ENCODE assay signal across 30 mouse cellular contexts in the genomic region with DNA sequence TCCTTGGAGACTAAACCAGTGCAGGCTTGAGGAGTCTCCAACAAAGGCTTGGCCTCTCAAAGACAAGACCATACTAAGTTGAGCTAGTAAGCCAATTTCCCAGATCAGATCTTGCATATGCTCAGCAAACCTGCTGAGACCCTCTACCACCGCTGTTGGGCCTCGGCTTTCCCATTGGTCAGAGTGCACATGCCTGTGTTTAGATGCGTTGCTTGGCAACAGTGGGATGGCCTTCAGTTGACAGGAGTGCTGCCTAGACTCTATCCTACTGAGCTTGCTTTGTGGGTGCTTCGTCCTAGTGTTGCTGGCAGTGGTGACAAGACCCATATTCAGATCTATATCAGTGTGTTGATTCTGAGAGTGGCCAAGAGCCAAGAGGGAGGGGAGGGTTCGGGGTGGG. TPM values are rescaled to one million over a fixed set of nuclear protein-coding genes. Genes with fewer than 3 reads are reported as not detected.
A peak's percentile ranks its signal among the peaks of the same experiment; 100 is the strongest.
DNase-seq lines count a peak whose midpoint lies in the region; ATAC-seq lines count a peak whose summit lies in the region.
"Had no signal": no experiment of that assay in that cellular context is flagged by ENCODE, and none has a peak within 500 bp of the region (broad histone marks: within the 10 kb centered on the region; RNA-seq: fewer than 3 reads in every experiment).

No protein-coding gene starts in this region.

- H3K4me2 ChIP-seq in neural tube, embryonic 15.5 days, result no peak overlapping the region
- H3K4me2 ChIP-seq: embryonic facial prominence, embryonic 15.5 days; limb, embryonic 13.5 days; liver, embryonic 13.5 days; lung, embryonic 14.5 days; neural tube, embryonic 12.5 days had no signal

- H3K9ac ChIP-seq in neural tube, embryonic 15.5 days (replicated peaks), result no peak overlapping the region
- H3K9ac ChIP-seq: embryonic facial prominence, embryonic 15.5 days; limb, embryonic 13.5 days; liver, embryonic 13.5 days; lung, embryonic 14.5 days; neural tube, embryonic 12.5 days had no signal

- no peaks in the 10 kb centered on the region for H3K27me3 ChIP-seq in heart, embryonic 10.5 days (ENCODE audit: insufficient read depth, poor library complexity, severe bottlenecking)
- H3K27me3 ChIP-seq in neural tube, embryonic 15.5 days (replicated peaks), result peaks cover 8% of the 10 kb centered on the region; the same call in 1 of the 2 replicates
- H3K27me3 ChIP-seq: embryonic facial prominence, embryonic 15.5 days; limb, embryonic 13.5 days; liver, embryonic 13.5 days; neural tube, embryonic 12.5 days had no signal

- 0 out of 2 replicates have a peak, but pooled peaks cover 2% of the 10 kb centered on the region for H3K4me1 ChIP-seq in heart, embryonic 10.5 days
- no peaks in the 10 kb centered on the region for H3K4me1 ChIP-seq in neural tube, embryonic 15.5 days
- H3K4me1 ChIP-seq: embryonic facial prominence, embryonic 15.5 days; liver, embryonic 13.5 days; neural tube, embryonic 12.5 days had no signal

- no peak overlapping the region for H3K4me3 ChIP-seq in heart, embryonic 10.5 days
- no peak overlapping the region for H3K4me3 ChIP-seq in neural tube, embryonic 15.5 days (replicated peaks)
- H3K4me3 ChIP-seq: embryonic facial prominence, embryonic 15.5 days; heart, adult 2 months; layer of hippocampus, adult 2 months; limb, embryonic 13.5 days; liver, embryonic 13.5 days; neural tube, embryonic 12.5 days had no signal

- no peak overlapping the region for H3K27ac ChIP-seq in heart, embryonic 10.5 days
- H3K27ac ChIP-seq in neural tube, embryonic 15.5 days (replicated peaks), result no peak overlapping the region
- H3K27ac ChIP-seq: embryonic facial prominence, embryonic 15.5 days; heart, adult 2 months; layer of hippocampus, adult 2 months; limb, embryonic 13.5 days; liver, embryonic 13.5 days; neural tube, embryonic 12.5 days had no signal

- WGBS in heart, embryonic 10.5 days, result 10% methylated on average over 5 of the region's 5 CpGs
- WGBS in neural tube, embryonic 15.5 days, result 17% methylated on average over 5 of the region's 5 CpGs

- DNase-seq in heart, embryonic 10.5 days (ENCODE audit: low spot score), result peak; percentile 77
- no peak for DNase-seq in heart, adult 8-10 months (ENCODE audit: low spot score)
- DNase-seq in neural tube, embryonic 10.5 days (ENCODE audit: extremely low spot score, low spot score), result peak; percentile 26
- peak; percentile 51 for DNase-seq in embryo, embryonic 11 days
- no peak for DNase-seq in adrenal gland, postnatal 36 days
- no peak for DNase-seq in adrenal gland, postnatal 4 days (ENCODE audit: low spot score in 2 of 2)
- DNase-seq: adrenal gland, postnatal 25 days; B cell, adult 2 months; cerebellum, adult 2 months; gastrocnemius, postnatal 25 days; heart, adult 2 months; kidney, adult 2 months; kidney, postnatal 14 days; layer of hippocampus, postnatal 36 days; liver, embryonic 13.5 days; lung, embryonic 14.5 days; lung, postnatal 36 days; spleen, adult 18-20 months; thymus, adult 2 months had no signal

- no peak for ATAC-seq in neural tube, embryonic 15.5 days (ENCODE audit: low FRiP score)
- ATAC-seq: inflammation-experienced regulatory T-cells, adult 6 months had no signal

- H3K36me3 ChIP-seq in heart, embryonic 10.5 days, result no peaks in the 10 kb centered on the region
- H3K36me3 ChIP-seq in neural tube, embryonic 15.5 days, result no peaks in the 10 kb centered on the region
- H3K36me3 ChIP-seq: embryonic facial prominence, embryonic 15.5 days; limb, embryonic 13.5 days; liver, embryonic 13.5 days; neural tube, embryonic 12.5 days had no signal

- no peaks in the 10 kb centered on the region for H3K9me3 ChIP-seq in heart, embryonic 10.5 days
- H3K9me3 ChIP-seq in neural tube, embryonic 15.5 days (replicated peaks), result peaks cover 2% of the 10 kb centered on the region; the same call in 1 of the 2 replicates
- H3K9me3 ChIP-seq: embryonic facial prominence, embryonic 15.5 days; limb, embryonic 13.5 days; liver, embryonic 13.5 days; neural tube, embryonic 12.5 days had no signal

RNA-seq across cellular contexts. Expression of a gene that starts 28.1 kb away (rescaled TPM):
- 9.9 and 15.3 TPM in 2 replicates for polyA plus RNA-seq in heart, embryonic 10.5 days (2016; fragmentation: Nextera tagmentation; extraction: Ambion mirVana)
- total RNA-seq in heart, adult 8-10 months (2022), result 10 to 100 TPM; 25.5 to 37.9 (median 28.9) TPM
- 3.4 and 10.4 TPM in 2 replicates for polyA plus RNA-seq in neural tube, embryonic 15.5 days (2015; fragmentation: Nextera tagmentation; extraction: Ambion mirVana)
- total RNA-seq in adrenal gland, postnatal 36 days (2021), result 10 to 100 TPM; 72.5 to 76.9 TPM
- total RNA-seq in adrenal gland, postnatal 4 days (2021), result 100 to 1,000 TPM; 346 to 390 TPM

RNA-seq across cellular contexts. Expression of a gene that starts 28.3 kb away (rescaled TPM):
- polyA plus RNA-seq in heart, embryonic 10.5 days (2016; fragmentation: Nextera tagmentation; extraction: Ambion mirVana), result 2,387 and 3,574 TPM in 2 replicates
- total RNA-seq in heart, adult 8-10 months (2022), result 10 to 100 TPM in 1 of 4 experiments, 1 to 10 TPM in 2, not detected in 1; 3.1 to 13.1 (median 4.1) TPM
- polyA plus RNA-seq in neural tube, embryonic 15.5 days (2015; fragmentation: Nextera tagmentation; extraction: Ambion mirVana), result 380 and 932 TPM in 2 replicates
- 10 to 100 TPM; 48.2 to 72.9 TPM for total RNA-seq in adrenal gland, postnatal 36 days (2021)
- 100 to 1,000 TPM; 329 to 379 TPM for total RNA-seq in adrenal gland, postnatal 4 days (2021)

RNA-seq across cellular contexts. Expression of a gene that starts 29.6 kb away (rescaled TPM):
- polyA plus RNA-seq in heart, embryonic 10.5 days (2016; fragmentation: Nextera tagmentation; extraction: Ambion mirVana), result 3.8 and 9.2 TPM in 2 replicates
- 10 to 100 TPM in 3 of 4 experiments, 1 to 10 TPM in 1; 6.1 to 17.9 (median 14.8) TPM for total RNA-seq in heart, adult 8-10 months (2022)
- polyA plus RNA-seq in neural tube, embryonic 15.5 days (2015; fragmentation: Nextera tagmentation; extraction: Ambion mirVana), result 3.9 and 6.9 TPM in 2 replicates
- 100 to 1,000 TPM in 1 of 2 experiments, 10 to 100 TPM in 1; 56.0 to 125 TPM for total RNA-seq in adrenal gland, postnatal 36 days (2021)
- total RNA-seq in adrenal gland, postnatal 4 days (2021), result 100 to 1,000 TPM; 144 to 157 TPM

RNA-seq across cellular contexts. Expression of a gene that starts 50.1 kb away (rescaled TPM):
- polyA plus RNA-seq in heart, embryonic 10.5 days (2016; fragmentation: Nextera tagmentation; extraction: Ambion mirVana), result not detected in 2 replicates
- total RNA-seq in heart, adult 8-10 months (2022), result 10 to 100 TPM; 22.8 to 37.8 (median 29.3) TPM
- not detected in 2 replicates for polyA plus RNA-seq in neural tube, embryonic 15.5 days (2015; fragmentation: Nextera tagmentation; extraction: Ambion mirVana)
- total RNA-seq in adrenal gland, postnatal 36 days (2021), result 100 to 1,000 TPM; 215 to 270 TPM
- total RNA-seq in adrenal gland, postnatal 4 days (2021), result 100 to 1,000 TPM; 742 to 886 TPM
- polyA plus RNA-seq: cerebellum, adult 2 months; embryonic facial prominence, embryonic 15.5 days; heart, adult 2 months; heart, embryonic 16.5 days; kidney, adult 2 months; limb, embryonic 13.5 days; liver, embryonic 13.5 days; lung, embryonic 14.5 days; neural tube, embryonic 12.5 days; stomach, embryonic 14.5 days; thymus, adult 2 months; urinary bladder, adult 2 months had no signal

RNA-seq across cellular contexts. Expression of a gene that starts 51.3 kb away (rescaled TPM):
- not detected in 2 replicates for polyA plus RNA-seq in heart, embryonic 10.5 days (2016; fragmentation: Nextera tagmentation; extraction: Ambion mirVana)
- 10 to 100 TPM in 1 of 4 experiments, not detected in 3; 16.3 TPM for total RNA-seq in heart, adult 8-10 months (2022)
- polyA plus RNA-seq in neural tube, embryonic 15.5 days (2015; fragmentation: Nextera tagmentation; extraction: Ambion mirVana), result 1.5 TPM in 1 of 2 replicates, not detected in the other
- total RNA-seq in adrenal gland, postnatal 36 days (2021), result 10 to 100 TPM; 24.0 to 56.4 TPM
- 100 to 1,000 TPM; 477 to 608 TPM for total RNA-seq in adrenal gland, postnatal 4 days (2021)
- total RNA-seq: hematopoietic stem cell, adult 5-6 weeks; left cerebral cortex, postnatal 14 days had no signal
- polyA plus RNA-seq: cerebellum, adult 2 months; embryonic facial prominence, embryonic 15.5 days; heart, adult 2 months; heart, embryonic 16.5 days; kidney, adult 2 months; limb, embryonic 13.5 days; neural tube, embryonic 12.5 days; stomach, embryonic 14.5 days; thymus, adult 2 months; urinary bladder, adult 2 months had no signal

Comparison
In these comparisons a context has a peak if more than half of its experiments do, and no peak if none do; other contexts are left out.
1. DNase-seq: peak in heart, embryonic 10.5 days (single experiment), neural tube, embryonic 10.5 days (single experiment) and embryo, embryonic 11 days (single experiment); none in heart, adult 8-10 months (single experiment), adrenal gland, postnatal 36 days (0 of 2) and adrenal gland, postnatal 4 days (0 of 2).
2. RNA of a gene that starts 28.1 kb away (total RNA-seq): 346 to 390 TPM in adrenal gland, postnatal 4 days; 72.5 to 76.9 TPM in adrenal gland, postnatal 36 days and 25.5 to 37.9 TPM in heart, adult 8-10 months; every median in the first group is over 4 times any median in the second.
3. RNA of a gene that starts 28.3 kb away (total RNA-seq): 329 to 379 TPM in adrenal gland, postnatal 4 days; 48.2 to 72.9 TPM in adrenal gland, postnatal 36 days and 3.1 to 13.1 TPM in heart, adult 8-10 months; every median in the first group is over 4 times any median in the second.